Mouse (Mus musculus) liver, postnatal 0 days (tissue): ENCODE measurements around the gene 1810013L24Rik.

Source experiments
- CTCF ChIP-seq: sonication (generic); IDR thresholded peaks from 2 replicates; pipeline ENCODE4 v1.5.1; 2016; ENCODE audit warnings: antibody characterized with exemption, low read depth
- EP300 ChIP-seq: IDR thresholded peaks from 2 replicates; pipeline ENCODE4 v1.6.1; 2016; ENCODE audit warnings: antibody characterized with exemption, low read depth, mild to moderate bottlenecking

GRCm38 (mm10) chr16:8837595-8837994 lies 7.7 kb downstream of the 1810013L24Rik start:
- TF ChIP-seq CTCF (no peak), EP300 (no peak)
